Mouse (Mus musculus): ENCODE measurements at regions not wholly inside any gene's neighbourhood (a gene's known extent, or its start where the extent isn't known, plus 50 kb on each side); places are given as distances from the start of the nearest gene placed in this dataset.
"Not testable (repeated sequence)": the region's sequence is repeated elsewhere in the genome, so short reads cannot be mapped to it uniquely, and the experiment has no call there.

GRCm38 (mm10) chr6:73676979-73677378 is 207.5 kb upstream of the 4931417E11Rik start:
- peak; percentile 10 for DNase-seq

GRCm38 (mm10) chr6:73669401-73669800 is 199.9 kb upstream of the 4931417E11Rik start:
- no peak for DNase-seq

GRCm38 (mm10) chr6:73658988-73659387 is 189.5 kb upstream of the 4931417E11Rik start:
- no peak for DNase-seq

- DNase-seq = no peak
Measured at GRCm38 (mm10) chr6:73645378-73645777, 175.9 kb upstream of the 4931417E11Rik start.

- DNase-seq = peak; percentile 70
Measured at GRCm38 (mm10) chr6:73644778-73645267, 175.4 kb upstream of the 4931417E11Rik start.

- no peak for DNase-seq
Measured at GRCm38 (mm10) chr6:73628600-73628999, 159.1 kb upstream of the 4931417E11Rik start.

- DNase-seq = no peak
Measured at GRCm38 (mm10) chr6:73626451-73626850, 157.0 kb upstream of the 4931417E11Rik start.

GRCm38 (mm10) chr6:73624211-73624610 is 154.7 kb upstream of the 4931417E11Rik start:
- no peak for DNase-seq

- no peak for DNase-seq
Measured at GRCm38 (mm10) chr6:73621839-73622426, 152.5 kb upstream of the 4931417E11Rik start.

- DNase-seq = no peak
Measured at GRCm38 (mm10) chr6:73612266-73612665, 142.8 kb upstream of the 4931417E11Rik start.

- no peak for DNase-seq
Measured at GRCm38 (mm10) chr6:73611839-73612238, 142.4 kb upstream of the 4931417E11Rik start.

GRCm38 (mm10) chr6:73610048-73610624 is 140.7 kb upstream of the 4931417E11Rik start:
- DNase-seq = no peak

- DNase-seq = peak; percentile 5
Measured at GRCm38 (mm10) chr6:73587686-73588085, 118.2 kb upstream of the 4931417E11Rik start.

- DNase-seq = no peak
Measured at GRCm38 (mm10) chr6:73576708-73577107, 107.2 kb upstream of the 4931417E11Rik start.

GRCm38 (mm10) chr6:73560000-73560399 is 90.5 kb upstream of the 4931417E11Rik start:
- no peak for DNase-seq

GRCm38 (mm10) chr6:73530559-73530958 is 61.1 kb upstream of the 4931417E11Rik start:
- DNase-seq = no peak

- DNase-seq = no peak
Measured at GRCm38 (mm10) chr6:73530098-73530497, 60.6 kb upstream of the 4931417E11Rik start.

- no peak for DNase-seq
Measured at GRCm38 (mm10) chr6:73523658-73524057, 54.2 kb upstream of the 4931417E11Rik start.

GRCm38 (mm10) chr6:73519894-73520293 is 50.4 kb upstream of the 4931417E11Rik start:
- DNase-seq = not testable (repeated sequence)

All from right cerebral cortex, adult 18-20 months (tissue).